Mouse (Mus musculus): ENCODE results near the gene Fam151b. TPM values are rescaled to one million over a fixed set of nuclear protein-coding genes. Genes with fewer than 3 reads are reported as not detected.

Fam151b gene
- 0.19 TPM in 1 of 2 replicates, not detected in the other for polyA plus RNA-seq (2014; fragmentation: Nextera tagmentation; extraction: Ambion mirVana)

DNA sequence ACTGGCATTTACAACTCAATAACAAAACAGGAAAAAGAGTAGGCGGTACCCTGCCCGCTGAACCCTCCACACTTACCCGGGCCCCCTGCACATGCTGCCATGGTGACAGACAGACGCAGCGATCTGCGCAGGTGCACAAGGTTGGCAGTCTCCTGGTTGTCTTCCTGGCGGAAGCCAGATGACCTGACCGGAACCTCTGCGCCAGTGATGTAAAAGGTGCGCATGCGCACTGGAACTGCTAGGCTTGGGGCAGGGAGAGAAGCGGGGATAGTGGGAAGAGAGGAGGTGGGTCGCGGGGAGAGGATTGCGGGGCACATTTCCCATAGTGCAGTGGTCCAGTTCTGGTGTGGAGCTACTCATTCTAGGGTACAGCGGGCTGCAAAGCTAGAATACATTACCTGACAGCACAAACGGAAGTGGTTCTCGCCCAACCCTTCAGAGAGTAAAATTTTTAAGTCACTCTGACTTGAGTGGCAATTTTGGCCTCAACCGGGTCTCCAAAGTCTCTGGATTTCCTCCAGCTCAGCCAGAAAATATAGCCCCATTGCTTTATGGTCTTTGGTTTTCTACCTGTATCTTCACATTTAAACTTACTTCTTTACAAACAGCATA, at the start of gene Fam151b:
Fam151b (minus strand) TSS at position 164 of the 612 bp plus-strand sequence.
- no peaks in the 10 kb centered on the region for H3K4me1 ChIP-seq (replicated peaks; ENCODE audit: control insufficient read depth, insufficient read depth, low read length)
- DNase-seq (ENCODE audit: low spot score): peak; percentile 86
- H3K9ac ChIP-seq (ENCODE audit: low read depth, low read length): peak within 1 kb of the TSS; percentile 74
- H3K36me3 ChIP-seq (ENCODE audit: control insufficient read depth, insufficient read depth, low read length): no peaks in the 10 kb centered on the region
- peak within 1 kb of the TSS; percentile 80 for H3K4me2 ChIP-seq
- ATAC-seq (replicated peaks; ENCODE audit: low FRiP score): peak; percentile 100
- no peaks in the 10 kb centered on the region for H3K9me3 ChIP-seq (ENCODE audit: control insufficient read depth, low read length)
- no peaks in the 10 kb centered on the region for H3K27me3 ChIP-seq (replicated peaks; ENCODE audit: control insufficient read depth, insufficient read depth, low read length)
- WGBS: 7% methylated on average over 19 of the region's 19 CpGs
- H3K27ac ChIP-seq (ENCODE audit: low read depth, low read length): 0 out of 2 replicates have a peak within 1 kb of the TSS, but pooled peaks have one; percentile 5
- H3K4me3 ChIP-seq (ENCODE audit: low read depth, low read length): peak within 1 kb of the TSS; percentile 48

GRCm38 (mm10) chr13:92532216-92532615, 48.4 kb upstream of the Fam151b start:
- DNase-seq (ENCODE audit: low spot score) (no peak), ATAC-seq (replicated peaks; ENCODE audit: low FRiP score) (no peak)
- Histone ChIP-seq H3K27me3 (replicated peaks; ENCODE audit: control insufficient read depth, insufficient read depth, low read length) (no peaks in the 10 kb centered on the region), H3K4me1 (replicated peaks; ENCODE audit: control insufficient read depth, insufficient read depth, low read length) (peaks cover 5% of the 10 kb centered on the region; the same call in 1 of the 2 replicates), H3K36me3 (ENCODE audit: control insufficient read depth, insufficient read depth, low read length) (no peaks in the 10 kb centered on the region), H3K4me2 (no peak overlapping the region), H3K9ac (ENCODE audit: low read depth, low read length) (no peak overlapping the region), H3K9me3 (ENCODE audit: control insufficient read depth, low read length) (no peaks in the 10 kb centered on the region), H3K4me3 (ENCODE audit: low read depth, low read length) (no peak overlapping the region), H3K27ac (ENCODE audit: low read depth, low read length) (no peak overlapping the region)
- 77% methylated on average over 2 of the region's 2 CpGs for WGBS

GRCm38 (mm10) chr13:92531237-92531636, 47.4 kb upstream of the Fam151b start:
- Histone ChIP-seq H3K36me3 (ENCODE audit: control insufficient read depth, insufficient read depth, low read length) (no peaks in the 10 kb centered on the region), H3K27ac (ENCODE audit: low read depth, low read length) (peak overlapping the region; percentile 92; the same call in 1 of the 2 replicates), H3K9ac (ENCODE audit: low read depth, low read length) (peak overlapping the region; percentile 75), H3K4me1 (replicated peaks; ENCODE audit: control insufficient read depth, insufficient read depth, low read length) (peaks cover 5% of the 10 kb centered on the region; the same call in 1 of the 2 replicates), H3K4me3 (ENCODE audit: low read depth, low read length) (peak overlapping the region; percentile 72), H3K9me3 (ENCODE audit: control insufficient read depth, low read length) (no peaks in the 10 kb centered on the region), H3K27me3 (replicated peaks; ENCODE audit: control insufficient read depth, insufficient read depth, low read length) (no peaks in the 10 kb centered on the region), H3K4me2 (peak overlapping the region; percentile 90)
- 5% methylated on average over 15 of the region's 15 CpGs for WGBS
- no peak for DNase-seq (ENCODE audit: low spot score)
- no peak for ATAC-seq (replicated peaks; ENCODE audit: low FRiP score)

DNA sequence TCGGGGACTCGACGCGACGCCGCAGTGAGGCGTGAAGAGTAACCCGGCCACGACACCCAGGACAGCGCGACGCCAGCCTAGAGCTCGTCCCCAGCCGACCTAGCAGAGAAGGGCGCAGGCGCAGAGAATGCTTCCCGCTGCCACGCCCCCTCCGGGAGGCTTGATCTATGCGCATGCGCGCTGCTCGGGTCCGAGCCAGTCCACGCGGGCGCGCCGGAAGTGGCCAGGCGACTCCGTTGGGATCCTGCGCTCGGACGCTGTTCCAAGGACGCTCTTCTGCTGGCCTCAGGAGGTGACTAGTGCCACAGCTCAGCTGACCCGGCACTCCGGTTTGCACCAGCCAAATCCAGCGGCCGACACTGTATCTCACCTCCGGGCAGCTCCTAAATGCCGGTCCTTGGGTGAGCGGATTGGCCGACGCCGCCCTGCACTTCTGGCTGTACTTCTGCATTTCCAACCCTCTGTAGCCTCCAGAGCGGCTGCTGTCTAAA, 47.0 kb upstream of the Fam151b start, which contains the start of gene Zfyve16:
Zfyve16 (minus strand) TSS at position 148 of the 491 bp plus-strand sequence.
- H3K36me3 ChIP-seq (ENCODE audit: control insufficient read depth, insufficient read depth, low read length): no peaks in the 10 kb centered on the region
- under 1% methylated on average over 46 of the region's 46 CpGs for WGBS
- peak within 1 kb of the TSS; percentile 75 for H3K9ac ChIP-seq (ENCODE audit: low read depth, low read length)
- H3K27me3 ChIP-seq (replicated peaks; ENCODE audit: control insufficient read depth, insufficient read depth, low read length): no peaks in the 10 kb centered on the region
- peak within 1 kb of the TSS; percentile 92 for H3K27ac ChIP-seq (ENCODE audit: low read depth, low read length)
- ATAC-seq (replicated peaks; ENCODE audit: low FRiP score) (peak; percentile 96), DNase-seq (ENCODE audit: low spot score) (peak; percentile 97)
- peaks cover 5% of the 10 kb centered on the region; the same call in 1 of the 2 replicates for H3K4me1 ChIP-seq (replicated peaks; ENCODE audit: control insufficient read depth, insufficient read depth, low read length)
- peak within 1 kb of the TSS; percentile 72 for H3K4me3 ChIP-seq (ENCODE audit: low read depth, low read length)
- H3K9me3 ChIP-seq (ENCODE audit: control insufficient read depth, low read length): no peaks in the 10 kb centered on the region
- H3K4me2 ChIP-seq: peak within 1 kb of the TSS; percentile 90

DNA sequence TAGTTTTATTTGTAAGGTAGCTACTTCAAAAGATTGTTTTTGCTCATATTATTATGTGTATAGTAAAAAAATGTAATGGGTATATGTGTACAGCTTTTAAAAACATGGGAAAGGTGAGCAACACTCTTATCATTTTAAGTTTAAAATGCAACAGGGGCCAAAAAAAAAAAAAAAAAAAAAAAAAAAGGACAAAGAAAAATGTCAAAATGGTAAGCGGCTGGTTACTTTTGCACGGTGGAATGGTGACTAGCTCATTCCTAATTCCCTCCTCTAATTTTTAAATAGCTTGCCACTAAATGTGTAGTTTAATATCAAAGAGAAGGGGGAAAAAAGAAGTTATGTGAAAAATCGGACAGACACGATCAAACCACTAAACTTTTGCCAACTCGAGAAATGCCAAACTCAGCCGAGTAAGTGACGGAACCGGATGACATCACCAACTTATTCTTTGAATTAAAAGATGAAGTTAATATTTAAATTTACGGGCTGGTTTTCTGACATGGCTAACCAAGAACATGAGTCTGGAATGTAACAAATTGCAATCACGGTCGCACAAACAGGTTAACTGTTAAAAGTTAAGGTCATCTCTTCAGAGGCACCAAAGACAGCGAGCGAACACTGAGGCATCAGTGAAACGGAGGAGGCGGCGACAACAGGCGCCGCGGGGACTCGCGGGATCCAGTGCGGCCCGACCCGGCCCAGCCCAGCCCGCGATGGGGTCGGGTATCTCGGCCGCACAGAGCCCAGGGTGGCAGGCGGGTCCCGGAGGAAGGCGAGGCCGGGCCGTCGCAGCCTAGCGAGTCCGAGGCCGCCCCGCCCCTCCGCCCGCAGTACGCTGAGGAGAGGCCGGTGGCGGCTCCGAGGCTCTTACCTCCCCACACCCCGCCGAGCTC, 46.3 kb upstream of the Fam151b start:
- Histone ChIP-seq H3K27ac (ENCODE audit: low read depth, low read length) (peak overlapping the region; percentile 92), H3K9ac (ENCODE audit: low read depth, low read length) (peak overlapping the region; percentile 75), H3K4me1 (replicated peaks; ENCODE audit: control insufficient read depth, insufficient read depth, low read length) (peaks cover 5% of the 10 kb centered on the region; the same call in 1 of the 2 replicates), H3K4me2 (peak overlapping the region; percentile 90), H3K4me3 (ENCODE audit: low read depth, low read length) (peak overlapping the region; percentile 72), H3K9me3 (ENCODE audit: control insufficient read depth, low read length) (no peaks in the 10 kb centered on the region), H3K36me3 (ENCODE audit: control insufficient read depth, insufficient read depth, low read length) (no peaks in the 10 kb centered on the region), H3K27me3 (replicated peaks; ENCODE audit: control insufficient read depth, insufficient read depth, low read length) (no peaks in the 10 kb centered on the region)
- DNase-seq (ENCODE audit: low spot score) (no peak), ATAC-seq (replicated peaks; ENCODE audit: low FRiP score) (peak; percentile 92)
- WGBS: 4% methylated on average over 47 of the region's 47 CpGs

- Histone ChIP-seq H3K27ac (ENCODE audit: low read depth, low read length) (no peak overlapping the region), H3K9me3 (ENCODE audit: control insufficient read depth, low read length) (no peaks in the 10 kb centered on the region), H3K36me3 (ENCODE audit: control insufficient read depth, insufficient read depth, low read length) (no peaks in the 10 kb centered on the region), H3K4me1 (replicated peaks; ENCODE audit: control insufficient read depth, insufficient read depth, low read length) (peaks cover 5% of the 10 kb centered on the region; the same call in 1 of the 2 replicates), H3K9ac (ENCODE audit: low read depth, low read length) (no peak overlapping the region), H3K4me2 (no peak overlapping the region), H3K27me3 (replicated peaks; ENCODE audit: control insufficient read depth, insufficient read depth, low read length) (no peaks in the 10 kb centered on the region), H3K4me3 (ENCODE audit: low read depth, low read length) (no peak overlapping the region)
- no peak for DNase-seq (ENCODE audit: low spot score)
- no peak for ATAC-seq (replicated peaks; ENCODE audit: low FRiP score)
- 61% methylated on average over 5 of the region's 5 CpGs for WGBS
Measured at GRCm38 (mm10) chr13:92523178-92523813, 39.5 kb upstream of the Fam151b start.

GRCm38 (mm10) chr13:92504871-92505270, 21.1 kb upstream of the Fam151b start:
- no peak overlapping the region for H3K4me2 ChIP-seq
- DNase-seq (ENCODE audit: low spot score) (no peak), ATAC-seq (replicated peaks; ENCODE audit: low FRiP score) (no peak)
- H3K4me3 ChIP-seq (ENCODE audit: low read depth, low read length): no peak overlapping the region
- peaks cover 5% of the 10 kb centered on the region; the same call in 1 of the 2 replicates for H3K36me3 ChIP-seq (ENCODE audit: control insufficient read depth, insufficient read depth, low read length)
- no peak overlapping the region for H3K27ac ChIP-seq (ENCODE audit: low read depth, low read length)
- no peak overlapping the region for H3K9ac ChIP-seq (ENCODE audit: low read depth, low read length)
- 88% methylated on average over 12 of the region's 12 CpGs for WGBS
- no peaks in the 10 kb centered on the region for H3K27me3 ChIP-seq (replicated peaks; ENCODE audit: control insufficient read depth, insufficient read depth, low read length)
- no peaks in the 10 kb centered on the region for H3K9me3 ChIP-seq (ENCODE audit: control insufficient read depth, low read length)
- H3K4me1 ChIP-seq (replicated peaks; ENCODE audit: control insufficient read depth, insufficient read depth, low read length): no peaks in the 10 kb centered on the region

DNA sequence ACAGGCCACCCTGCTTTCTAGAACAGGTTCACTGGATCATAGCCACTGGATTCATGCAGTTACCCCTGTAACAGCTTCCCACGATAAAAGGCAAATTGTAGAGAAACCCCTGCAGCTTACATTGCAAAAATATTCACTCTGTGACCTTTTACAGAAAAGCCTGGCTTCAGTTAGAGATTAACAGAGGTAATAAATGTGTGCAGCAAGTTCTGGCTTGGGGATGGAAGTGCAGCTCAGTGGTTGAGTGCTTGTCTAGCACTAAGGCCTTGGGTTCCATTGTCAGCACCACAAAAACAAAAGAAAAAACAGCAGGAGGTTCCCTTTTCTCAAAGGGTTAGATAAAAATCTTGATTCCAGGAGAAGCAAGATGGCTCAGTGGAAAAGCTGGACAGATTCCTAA, 8.1 kb upstream of the Fam151b start:
- peaks cover 6% of the 10 kb centered on the region; the same call in 1 of the 2 replicates for H3K36me3 ChIP-seq (ENCODE audit: control insufficient read depth, insufficient read depth, low read length)
- WGBS: 77% methylated on average over 1 of the region's 1 CpGs
- no peak for ATAC-seq (replicated peaks; ENCODE audit: low FRiP score)

More for the DNA sequence above, 8.1 kb upstream of the Fam151b start:
- H3K27me3 ChIP-seq (replicated peaks; ENCODE audit: control insufficient read depth, insufficient read depth, low read length): no peaks in the 10 kb centered on the region
- H3K4me3 ChIP-seq (ENCODE audit: low read depth, low read length): no peak overlapping the region
- DNase-seq (ENCODE audit: low spot score): no peak
- H3K9ac ChIP-seq (ENCODE audit: low read depth, low read length): no peak overlapping the region
- H3K9me3 ChIP-seq (ENCODE audit: control insufficient read depth, low read length): no peaks in the 10 kb centered on the region
- H3K4me1 ChIP-seq (replicated peaks; ENCODE audit: control insufficient read depth, insufficient read depth, low read length): no peaks in the 10 kb centered on the region
- H3K27ac ChIP-seq (ENCODE audit: low read depth, low read length): no peak overlapping the region
- H3K4me2 ChIP-seq: no peak overlapping the region
